Mouse (Mus musculus) hindbrain, embryonic 12.5 days (tissue): ENCODE measurements around the gene Krtap5-3. TPM values are rescaled to one million over a fixed set of nuclear protein-coding genes. Genes with fewer than 3 reads are reported as not detected.
"Not testable (repeated sequence)": the region's sequence is repeated elsewhere in the genome, so short reads cannot be mapped to it uniquely, and the experiment has no call there.

Experiments
- ATAC-seq: fragments of 200-750 bp; cut with Nextera tagmentation; 2 replicates; pipeline ENCODE4 v1.8.0; 2017; ENCODE audit warnings: moderate TSS enrichment; ENCODE audit not compliant: low FRiP score
- H3K27ac ChIP-seq: fragments of 300-500 bp; sonication (generic); 2 replicates; pipeline ENCODE4 v1.5.1; 2016; ENCODE audit warnings: mild to moderate bottlenecking
- H3K27me3 ChIP-seq: fragments of 300-500 bp; sonication (generic); 2 replicates; pipeline ENCODE4 v1.6.1; 2016; ENCODE audit warnings: mild to moderate bottlenecking
- H3K36me3 ChIP-seq: fragments of 300-500 bp; sonication (generic); 2 replicates; pipeline ENCODE4 v1.6.1; 2016; ENCODE audit warnings: mild to moderate bottlenecking
- H3K4me1 ChIP-seq: fragments of 300-500 bp; sonication (generic); 2 replicates; pipeline ENCODE4 v1.6.1; 2016
- H3K4me2 ChIP-seq: fragments of 300-500 bp; sonication (generic); replicated peaks from 2 replicates; pipeline ENCODE4 v1.6.1; 2016; ENCODE audit warnings: mild to moderate bottlenecking
- H3K4me3 ChIP-seq: fragments of 300-500 bp; sonication (generic); 2 replicates; pipeline ENCODE4 v1.5.1; 2016; ENCODE audit warnings: mild to moderate bottlenecking
- H3K9ac ChIP-seq: fragments of 300-500 bp; sonication (generic); 2 replicates; pipeline ENCODE4 v1.6.1; 2016; ENCODE audit warnings: mild to moderate bottlenecking, moderate library complexity
- H3K9me3 ChIP-seq: fragments of 300-500 bp; sonication (generic); replicated peaks from 2 replicates; pipeline ENCODE4 v1.6.1; 2016; ENCODE audit warnings: mild to moderate bottlenecking
- WGBS: fragments of 180-500 bp; shearing (Covaris S2); methylation state at CpG from one replicate; pipeline ENCODE4 v1.1.7; 2016; 5-methylcytosine and 5-hydroxymethylcytosine counted together
- polyA plus RNA-seq: library from polyadenylated mRNA; unstranded; fragments of >200 nt; fragmentation: Nextera tagmentation; extraction: Ambion mirVana; gene quantifications from 2 replicates; pipeline ENCODE4 v1.2.1, GENCODE M21; 2016

Krtap5-3 gene
- polyA plus RNA-seq, 1 experiment from 2014 or later: not detected

- H3K27me3 ChIP-seq: peaks cover 3% of the 10 kb centered on the region; the same call in 1 of the 2 replicates
- no peak for ATAC-seq
- H3K9me3 ChIP-seq: no peaks in the 10 kb centered on the region
Observed at GRCm38 (mm10) chr7:142205488-142205887, 4.3 kb downstream of the Krtap5-3 start.

GRCm38 (mm10) chr7:142206891-142207290, 5.7 kb downstream of the Krtap5-3 start:
- 75% methylated on average over 5 of the region's 5 CpGs for WGBS
- H3K27ac ChIP-seq, H3K4me2 ChIP-seq, H3K4me3 ChIP-seq, H3K9ac ChIP-seq, H3K4me1 ChIP-seq, H3K9me3 ChIP-seq, H3K36me3 ChIP-seq, H3K27me3 ChIP-seq, ATAC-seq: not testable (repeated sequence)

More at GRCm38 (mm10) chr7:142205488-142205887, 4.3 kb downstream of the Krtap5-3 start:
- Histone ChIP-seq H3K4me3 (no peak overlapping the region), H3K9ac (no peak overlapping the region), H3K4me1 (no peaks in the 10 kb centered on the region), H3K4me2 (no peak overlapping the region), H3K27ac (no peak overlapping the region), H3K36me3 (no peaks in the 10 kb centered on the region)

- H3K27ac ChIP-seq: no peak within 1 kb of the TSS
- no peaks in the 10 kb centered on the region for H3K27me3 ChIP-seq
- H3K9me3 ChIP-seq: no peaks in the 10 kb centered on the region
- H3K9ac ChIP-seq: no peak within 1 kb of the TSS
- no peak for ATAC-seq
- no peaks in the 10 kb centered on the region for H3K4me1 ChIP-seq
- 80% methylated on average over 1 of the region's 1 CpGs for WGBS
- H3K4me2 ChIP-seq: no peak within 1 kb of the TSS
- no peaks in the 10 kb centered on the region for H3K36me3 ChIP-seq
- H3K4me3 ChIP-seq: no peak within 1 kb of the TSS
Observed at GRCm38 (mm10) chr7:142211559-142211958, 10.4 kb downstream of the Krtap5-3 start, which contains the start of gene Gm7579. TSS of gene Gm7579 (plus strand) at chr7:142211859.

- not testable (repeated sequence) for H3K36me3 ChIP-seq, H3K4me1 ChIP-seq, H3K4me2 ChIP-seq, H3K9me3 ChIP-seq, H3K27me3 ChIP-seq, H3K9ac ChIP-seq, H3K4me3 ChIP-seq, ATAC-seq, H3K27ac ChIP-seq
- 57% methylated on average over 1 of the region's 1 CpGs for WGBS
Observed at GRCm38 (mm10) chr7:142212136-142212535, 11.0 kb downstream of the Krtap5-3 start.

- no peaks in the 10 kb centered on the region for H3K27me3 ChIP-seq
- no peaks in the 10 kb centered on the region; the same call in 1 of the 2 replicates for H3K4me1 ChIP-seq
- no peaks in the 10 kb centered on the region for H3K9me3 ChIP-seq
- no peak overlapping the region for H3K4me3 ChIP-seq
- ATAC-seq: no peak
- H3K27ac ChIP-seq: no peak overlapping the region
- H3K9ac ChIP-seq: no peak overlapping the region
- H3K4me2 ChIP-seq: no peak overlapping the region
- WGBS: 48% methylated on average over 2 of the region's 2 CpGs
- H3K36me3 ChIP-seq: no peaks in the 10 kb centered on the region
Observed at GRCm38 (mm10) chr7:142224518-142224917, 23.4 kb downstream of the Krtap5-3 start.

- not testable (repeated sequence) for ATAC-seq, H3K27me3 ChIP-seq
Observed at GRCm38 (mm10) chr7:142229871-142230270, 28.7 kb downstream of the Krtap5-3 start, which contains the start of gene Krtap5-5. TSS of gene Krtap5-5 (minus strand) at chr7:142229971.

GRCm38 (mm10) chr7:142231540-142231939, 30.4 kb downstream of the Krtap5-3 start:
- Histone ChIP-seq H3K36me3 (no peaks in the 10 kb centered on the region), H3K9ac (no peak overlapping the region), H3K4me1 (no peaks in the 10 kb centered on the region), H3K9me3 (0 out of 2 replicates have a peak, but pooled peaks cover 2% of the 10 kb centered on the region), H3K27me3 (no peaks in the 10 kb centered on the region), H3K4me3 (no peak overlapping the region), H3K4me2 (no peak overlapping the region), H3K27ac (no peak overlapping the region)
- 30% methylated on average over 1 of the region's 1 CpGs for WGBS
- ATAC-seq: no peak

More at GRCm38 (mm10) chr7:142229871-142230270, 28.7 kb downstream of the Krtap5-3 start, which contains the start of gene Krtap5-5:
- not testable (repeated sequence) for H3K9me3 ChIP-seq, H3K27ac ChIP-seq, H3K4me3 ChIP-seq, H3K4me2 ChIP-seq, H3K4me1 ChIP-seq, H3K36me3 ChIP-seq, H3K9ac ChIP-seq
- 44% methylated on average over 3 of the region's 3 CpGs for WGBS

- H3K27ac ChIP-seq: no peak within 1 kb of the TSS
- 52% methylated on average over 2 of the region's 2 CpGs for WGBS
- H3K36me3 ChIP-seq: no peaks in the 10 kb centered on the region
- no peaks in the 10 kb centered on the region for H3K4me1 ChIP-seq
- no peak within 1 kb of the TSS for H3K4me2 ChIP-seq
- ATAC-seq: no peak
- no peaks in the 10 kb centered on the region for H3K27me3 ChIP-seq
- 0 out of 2 replicates have a peak, but pooled peaks cover 2% of the 10 kb centered on the region for H3K9me3 ChIP-seq
- no peak within 1 kb of the TSS for H3K4me3 ChIP-seq
- no peak within 1 kb of the TSS for H3K9ac ChIP-seq
Observed at GRCm38 (mm10) chr7:142240978-142241377, 39.8 kb downstream of the Krtap5-3 start, which contains the start of gene Gm40460. TSS of gene Gm40460 (minus strand) at chr7:142241078.

- no peak for ATAC-seq
- H3K36me3 ChIP-seq: no peaks in the 10 kb centered on the region
Observed at GRCm38 (mm10) chr7:142249824-142250223, 48.7 kb downstream of the Krtap5-3 start.

More at GRCm38 (mm10) chr7:142249824-142250223, 48.7 kb downstream of the Krtap5-3 start:
- Histone ChIP-seq H3K27ac (no peak overlapping the region), H3K9me3 (no peaks in the 10 kb centered on the region), H3K27me3 (no peaks in the 10 kb centered on the region; the same call in 1 of the 2 replicates), H3K4me2 (no peak overlapping the region), H3K4me3 (no peak overlapping the region), H3K9ac (no peak overlapping the region), H3K4me1 (no peaks in the 10 kb centered on the region)
- WGBS: 0% methylated on average over 1 of the region's 1 CpGs

Other genes starting within 250 kb of the Krtap5-3 start
- 48.0 and 48.8 TPM in 2 replicates for gene Mob2, start 140.3 kb upstream of the Krtap5-3 start, polyA plus RNA-seq
- 49.1 and 53.8 TPM in 2 replicates for gene Dusp8, start 105.5 kb upstream of the Krtap5-3 start, polyA plus RNA-seq
- gene Gm45618, start 80.6 kb upstream of the Krtap5-3 start, polyA plus RNA-seq: not detected in 2 replicates
- gene Gm39115, start 65.3 kb upstream of the Krtap5-3 start, polyA plus RNA-seq: not detected in 2 replicates
- not detected in 2 replicates for gene Gm45337, start 56.8 kb upstream of the Krtap5-3 start, polyA plus RNA-seq
- not detected in 2 replicates for gene Gm29735, start 44.3 kb upstream of the Krtap5-3 start, polyA plus RNA-seq
- not detected in 2 replicates for gene Gm4553, start 35.6 kb upstream of the Krtap5-3 start, polyA plus RNA-seq
- gene Krtap5-2, start 25.4 kb upstream of the Krtap5-3 start, polyA plus RNA-seq: not detected in 2 replicates
- gene Gm10153, start 11.0 kb upstream of the Krtap5-3 start, polyA plus RNA-seq: not detected in 2 replicates
- not detected in 2 replicates for gene Gm7579, start 10.5 kb downstream of the Krtap5-3 start, polyA plus RNA-seq
- gene Krtap5-5, start 28.6 kb downstream of the Krtap5-3 start, polyA plus RNA-seq: not detected in 2 replicates
- not detected in 2 replicates for gene Gm40460, start 39.7 kb downstream of the Krtap5-3 start, polyA plus RNA-seq
- gene Gm2431, start 57.0 kb downstream of the Krtap5-3 start, polyA plus RNA-seq: not detected in 2 replicates
- not detected in 2 replicates for gene Gm4559, start 73.0 kb downstream of the Krtap5-3 start, polyA plus RNA-seq
- not detected in 2 replicates for gene Krtap5-1, start 95.8 kb downstream of the Krtap5-3 start, polyA plus RNA-seq
- not detected in 2 replicates for gene Krtap5-4, start 102.2 kb downstream of the Krtap5-3 start, polyA plus RNA-seq
- gene Ifitm10, start 172.4 kb downstream of the Krtap5-3 start, polyA plus RNA-seq: 0.82 and 1.3 TPM in 2 replicates
- not detected in 2 replicates for gene Gm49369, start 181.3 kb downstream of the Krtap5-3 start, polyA plus RNA-seq
- 213 and 215 TPM in 2 replicates for gene Ctsd, start 186.7 kb downstream of the Krtap5-3 start, polyA plus RNA-seq
- gene Syt8, start 233.5 kb downstream of the Krtap5-3 start, polyA plus RNA-seq: 0.30 TPM in 1 of 2 replicates, not detected in the other
- gene Tnni2, start 240.4 kb downstream of the Krtap5-3 start, polyA plus RNA-seq: 1.9 and 3.6 TPM in 2 replicates